Mouse (Mus musculus) heart, embryonic 15.5 days (tissue): ENCODE measurements at regions not wholly inside any gene's neighbourhood (a gene's known extent, or its start where the extent isn't known, plus 50 kb on each side); places are given as distances from the start of the nearest gene placed in this dataset.
"Not testable (repeated sequence)": the region's sequence is repeated elsewhere in the genome, so short reads cannot be mapped to it uniquely, and the experiment has no call there.

ENCODE experiments used
- ATAC-seq: fragments of 200-750 bp; cut with Nextera tagmentation; replicated peaks from 2 replicates; pipeline ENCODE4 v1.8.0; 2017; ENCODE audit warnings: low read depth, moderate TSS enrichment; ENCODE audit not compliant: insufficient number of reproducible peaks, insufficient read depth, low FRiP score
- H3K27ac ChIP-seq: fragments of 300-500 bp; sonication (generic); 2 replicates; pipeline ENCODE4 v1.5.1; 2015; ENCODE audit warnings: mild to moderate bottlenecking, inconsistent platforms
- H3K27me3 ChIP-seq: fragments of 300-500 bp; sonication (generic); 2 replicates; pipeline ENCODE4 v1.6.1; 2015; ENCODE audit warnings: inconsistent platforms
- H3K36me3 ChIP-seq: fragments of 300-500 bp; sonication (generic); 2 replicates; pipeline ENCODE4 v1.6.1; 2015; ENCODE audit warnings: mild to moderate bottlenecking, inconsistent platforms
- H3K4me1 ChIP-seq: fragments of 300-500 bp; sonication (generic); replicated peaks from 2 replicates; pipeline ENCODE4 v1.6.1; 2015; ENCODE audit warnings: inconsistent platforms
- H3K4me2 ChIP-seq: fragments of 300-500 bp; sonication (generic); 2 replicates; pipeline ENCODE4 v1.6.1; 2015; ENCODE audit warnings: inconsistent platforms, mild to moderate bottlenecking, moderate library complexity
- H3K4me3 ChIP-seq: fragments of 300-500 bp; sonication (generic); 2 replicates; pipeline ENCODE4 v1.5.1; 2015; ENCODE audit warnings: mild to moderate bottlenecking, inconsistent platforms
- H3K9ac ChIP-seq: fragments of 300-500 bp; sonication (generic); 2 replicates; pipeline ENCODE4 v1.6.1; 2015; ENCODE audit warnings: mild to moderate bottlenecking, inconsistent platforms
- H3K9me3 ChIP-seq: fragments of 300-500 bp; sonication (generic); replicated peaks from 2 replicates; pipeline ENCODE4 v1.6.1; 2016; ENCODE audit warnings: inconsistent platforms
- WGBS: fragments of 180-500 bp; shearing (Covaris S2); methylation state at CpG from one replicate; pipeline ENCODE4 v1.1.7; 2015; ENCODE audit warnings: mixed read lengths; 5-methylcytosine and 5-hydroxymethylcytosine counted together

GRCm38 (mm10) chr1:185989432-185989831, 127.7 kb downstream of the Lyplal1 start:
- Histone ChIP-seq H3K27me3 (no peaks in the 10 kb centered on the region), H3K27ac (no peak overlapping the region), H3K9me3 (no peaks in the 10 kb centered on the region; the same call in 1 of the 2 replicates), H3K36me3 (no peaks in the 10 kb centered on the region), H3K4me2 (no peak overlapping the region), H3K4me1 (no peaks in the 10 kb centered on the region), H3K4me3 (no peak overlapping the region), H3K9ac (no peak overlapping the region)
- 81% methylated on average over 8 of the region's 8 CpGs for WGBS
- no peak for ATAC-seq

GRCm38 (mm10) chr1:186000066-186000465, 117.0 kb downstream of the Lyplal1 start:
- not testable (repeated sequence) for H3K9ac ChIP-seq, H3K4me2 ChIP-seq, H3K4me3 ChIP-seq, H3K9me3 ChIP-seq, H3K27me3 ChIP-seq, ATAC-seq, H3K36me3 ChIP-seq, H3K27ac ChIP-seq, H3K4me1 ChIP-seq
- 85% methylated on average over 1 of the region's 1 CpGs for WGBS

- H3K9me3 ChIP-seq: no peaks in the 10 kb centered on the region
- no peaks in the 10 kb centered on the region for H3K36me3 ChIP-seq
- H3K4me2 ChIP-seq: no peak overlapping the region
- H3K4me1 ChIP-seq: peaks cover 5% of the 10 kb centered on the region; the same call in 1 of the 2 replicates
- peak overlapping the region; percentile 34; the same call in 1 of the 2 replicates for H3K27ac ChIP-seq
- no peak overlapping the region for H3K4me3 ChIP-seq
- ATAC-seq: no peak
- 78% methylated on average over 1 of the region's 1 CpGs for WGBS
- H3K9ac ChIP-seq: no peak overlapping the region
- H3K27me3 ChIP-seq: no peaks in the 10 kb centered on the region
Measured at GRCm38 (mm10) chr1:186013413-186013812, 103.7 kb downstream of the Lyplal1 start.

GRCm38 (mm10) chr1:186014166-186014565, 102.9 kb downstream of the Lyplal1 start:
- 33% methylated on average over 1 of the region's 1 CpGs for WGBS
- peak; percentile 35; the same call in 1 of the 2 replicates for ATAC-seq
- H3K27ac ChIP-seq: peak overlapping the region; percentile 43; the same call in 1 of the 2 replicates

GRCm38 (mm10) chr1:186015831-186016561, 101.1 kb downstream of the Lyplal1 start:
- Histone ChIP-seq H3K27ac (peak overlapping the region; percentile 43; the same call in 1 of the 2 replicates), H3K4me1 (peaks cover 5% of the 10 kb centered on the region; the same call in 1 of the 2 replicates), H3K36me3 (no peaks in the 10 kb centered on the region), H3K9ac (no peak overlapping the region), H3K4me3 (no peak overlapping the region), H3K9me3 (no peaks in the 10 kb centered on the region), H3K4me2 (no peak overlapping the region), H3K27me3 (no peaks in the 10 kb centered on the region)
- ATAC-seq: no peak
- WGBS: 61% methylated on average over 8 of the region's 8 CpGs

More at GRCm38 (mm10) chr1:186014166-186014565, 102.9 kb downstream of the Lyplal1 start:
- Histone ChIP-seq H3K4me2 (no peak overlapping the region), H3K9ac (no peak overlapping the region), H3K4me1 (peaks cover 5% of the 10 kb centered on the region; the same call in 1 of the 2 replicates), H3K9me3 (no peaks in the 10 kb centered on the region), H3K36me3 (no peaks in the 10 kb centered on the region), H3K4me3 (no peak overlapping the region), H3K27me3 (no peaks in the 10 kb centered on the region)

- Histone ChIP-seq H3K9ac (no peak overlapping the region), H3K9me3 (no peaks in the 10 kb centered on the region), H3K4me1 (peaks cover 5% of the 10 kb centered on the region; the same call in 1 of the 2 replicates), H3K36me3 (no peaks in the 10 kb centered on the region), H3K4me2 (no peak overlapping the region), H3K27ac (no peak overlapping the region), H3K27me3 (no peaks in the 10 kb centered on the region), H3K4me3 (no peak overlapping the region)
- ATAC-seq: peak; percentile 31; the same call in 1 of the 2 replicates
- 53% methylated on average over 1 of the region's 1 CpGs for WGBS
Measured at GRCm38 (mm10) chr1:186017547-186017946, 99.6 kb downstream of the Lyplal1 start.

GRCm38 (mm10) chr1:186019511-186019910, 97.6 kb downstream of the Lyplal1 start:
- no peaks in the 10 kb centered on the region for H3K27me3 ChIP-seq
- no peak for ATAC-seq
- no peak overlapping the region for H3K4me3 ChIP-seq
- no peak overlapping the region for H3K4me2 ChIP-seq
- no peak overlapping the region for H3K9ac ChIP-seq
- peaks cover 6% of the 10 kb centered on the region; the same call in 1 of the 2 replicates for H3K9me3 ChIP-seq
- peaks cover 3% of the 10 kb centered on the region; the same call in 1 of the 2 replicates for H3K4me1 ChIP-seq
- 81% methylated on average over 5 of the region's 5 CpGs for WGBS
- no peak overlapping the region for H3K27ac ChIP-seq
- no peaks in the 10 kb centered on the region for H3K36me3 ChIP-seq

GRCm38 (mm10) chr1:186031951-186032350, 85.2 kb downstream of the Lyplal1 start:
- no peaks in the 10 kb centered on the region for H3K9me3 ChIP-seq
- H3K4me3 ChIP-seq: no peak overlapping the region
- H3K36me3 ChIP-seq: no peaks in the 10 kb centered on the region
- ATAC-seq: no peak
- no peak overlapping the region for H3K27ac ChIP-seq
- H3K4me1 ChIP-seq: no peaks in the 10 kb centered on the region
- WGBS: 69% methylated on average over 10 of the region's 10 CpGs
- no peaks in the 10 kb centered on the region for H3K27me3 ChIP-seq
- no peak overlapping the region for H3K9ac ChIP-seq
- no peak overlapping the region for H3K4me2 ChIP-seq

GRCm38 (mm10) chr1:186034443-186034842, 82.7 kb downstream of the Lyplal1 start:
- Histone ChIP-seq H3K4me3 (no peak overlapping the region), H3K9me3 (no peaks in the 10 kb centered on the region), H3K27ac (no peak overlapping the region), H3K4me1 (no peaks in the 10 kb centered on the region), H3K9ac (no peak overlapping the region), H3K27me3 (no peaks in the 10 kb centered on the region), H3K36me3 (no peaks in the 10 kb centered on the region), H3K4me2 (no peak overlapping the region)
- ATAC-seq: no peak
- WGBS: 48% methylated on average over 2 of the region's 2 CpGs
